Mouse (Mus musculus): ENCODE measurements around the gene Rab22a. TPM values are rescaled to one million over a fixed set of nuclear protein-coding genes. Genes with fewer than 3 reads are reported as not detected.

Gene Rab22a
- polyA plus RNA-seq, 1 experiment from 2014 or later, result 39.3 TPM

- no peak overlapping the region for H3K27ac ChIP-seq (ENCODE audit: poor library complexity, severe bottlenecking)
- no peak overlapping the region for H3K4me2 ChIP-seq
- H3K9me3 ChIP-seq (replicated peaks), result no peaks in the 10 kb centered on the region
- no peak overlapping the region for H3K4me3 ChIP-seq
- H3K9ac ChIP-seq, result no peak overlapping the region
- H3K27me3 ChIP-seq (replicated peaks), result no peaks in the 10 kb centered on the region
- peaks cover 53% of the 10 kb centered on the region for H3K36me3 ChIP-seq
- peaks cover 44% of the 10 kb centered on the region for H3K4me1 ChIP-seq (replicated peaks)
- WGBS, result 92% methylated on average over 3 of the region's 3 CpGs
- ATAC-seq (ENCODE audit: insufficient number of reproducible peaks, low FRiP score), result no peak
Observed at GRCm38 (mm10) chr2:173666876-173667275, 7.3 kb downstream of the Rab22a start.

- Histone ChIP-seq H3K27ac (ENCODE audit: poor library complexity, severe bottlenecking) (no peak overlapping the region), H3K9me3 (replicated peaks) (no peaks in the 10 kb centered on the region), H3K4me1 (replicated peaks) (peaks cover 49% of the 10 kb centered on the region), H3K27me3 (replicated peaks) (no peaks in the 10 kb centered on the region), H3K36me3 (peaks cover 9% of the 10 kb centered on the region), H3K4me3 (no peak overlapping the region), H3K9ac (no peak overlapping the region), H3K4me2 (no peak overlapping the region)
- ATAC-seq (ENCODE audit: insufficient number of reproducible peaks, low FRiP score), result no peak
- 79% methylated on average over 2 of the region's 2 CpGs for WGBS
Observed at GRCm38 (mm10) chr2:173672328-173672896, 12.9 kb downstream of the Rab22a start.

- H3K9me3 ChIP-seq (replicated peaks), result no peaks in the 10 kb centered on the region
- 32% methylated on average over 1 of the region's 1 CpGs for WGBS
- no peaks in the 10 kb centered on the region for H3K27me3 ChIP-seq (replicated peaks)
- no peak overlapping the region for H3K4me3 ChIP-seq
- peak overlapping the region; percentile 53; the same call in 1 of the 2 replicates for H3K27ac ChIP-seq (ENCODE audit: poor library complexity, severe bottlenecking)
- no peak overlapping the region for H3K4me2 ChIP-seq
- peak; percentile 63; the same call in 1 of the 2 replicates for ATAC-seq (ENCODE audit: insufficient number of reproducible peaks, low FRiP score)
- H3K9ac ChIP-seq, result no peak overlapping the region
- H3K4me1 ChIP-seq (replicated peaks), result peaks cover 49% of the 10 kb centered on the region
- H3K36me3 ChIP-seq, result peaks cover 6% of the 10 kb centered on the region; the same call in 1 of the 2 replicates
Observed at GRCm38 (mm10) chr2:173673469-173673868, 13.9 kb downstream of the Rab22a start.

GRCm38 (mm10) chr2:173678593-173678992, 19.0 kb downstream of the Rab22a start:
- no peaks in the 10 kb centered on the region for H3K9me3 ChIP-seq (replicated peaks)
- H3K36me3 ChIP-seq, result peaks cover 11% of the 10 kb centered on the region; the same call in 1 of the 2 replicates
- H3K4me2 ChIP-seq, result no peak overlapping the region
- WGBS, result 89% methylated on average over 2 of the region's 2 CpGs
- no peak overlapping the region for H3K27ac ChIP-seq (ENCODE audit: poor library complexity, severe bottlenecking)
- peaks cover 28% of the 10 kb centered on the region for H3K4me1 ChIP-seq (replicated peaks)
- no peak overlapping the region for H3K9ac ChIP-seq
- no peak for ATAC-seq (ENCODE audit: insufficient number of reproducible peaks, low FRiP score)
- H3K27me3 ChIP-seq (replicated peaks), result no peaks in the 10 kb centered on the region
- H3K4me3 ChIP-seq, result no peak overlapping the region

GRCm38 (mm10) chr2:173679217-173679616, 19.7 kb downstream of the Rab22a start:
- no peaks in the 10 kb centered on the region for H3K27me3 ChIP-seq (replicated peaks)
- H3K4me2 ChIP-seq, result no peak overlapping the region
- no peak overlapping the region for H3K9ac ChIP-seq
- no peak overlapping the region for H3K4me3 ChIP-seq
- H3K4me1 ChIP-seq (replicated peaks), result peaks cover 25% of the 10 kb centered on the region
- WGBS, result 55% methylated on average over 3 of the region's 3 CpGs
- no peak overlapping the region for H3K27ac ChIP-seq (ENCODE audit: poor library complexity, severe bottlenecking)
- H3K36me3 ChIP-seq, result peaks cover 15% of the 10 kb centered on the region; the same call in 1 of the 2 replicates
- ATAC-seq (ENCODE audit: insufficient number of reproducible peaks, low FRiP score), result no peak
- H3K9me3 ChIP-seq (replicated peaks), result no peaks in the 10 kb centered on the region

GRCm38 (mm10) chr2:173680153-173680552, 20.6 kb downstream of the Rab22a start:
- Histone ChIP-seq H3K4me2 (no peak overlapping the region), H3K27me3 (replicated peaks) (no peaks in the 10 kb centered on the region), H3K4me3 (no peak overlapping the region), H3K9ac (no peak overlapping the region), H3K9me3 (replicated peaks) (no peaks in the 10 kb centered on the region), H3K4me1 (replicated peaks) (peaks cover 25% of the 10 kb centered on the region), H3K36me3 (peaks cover 15% of the 10 kb centered on the region; the same call in 1 of the 2 replicates), H3K27ac (ENCODE audit: poor library complexity, severe bottlenecking) (no peak overlapping the region)
- 82% methylated on average over 1 of the region's 1 CpGs for WGBS
- no peak for ATAC-seq (ENCODE audit: insufficient number of reproducible peaks, low FRiP score)

GRCm38 (mm10) chr2:173682773-173683172, 23.2 kb downstream of the Rab22a start:
- Histone ChIP-seq H3K36me3 (peaks cover 12% of the 10 kb centered on the region; the same call in 1 of the 2 replicates), H3K4me1 (replicated peaks) (peaks cover 28% of the 10 kb centered on the region), H3K4me3 (no peak overlapping the region), H3K9ac (no peak overlapping the region), H3K4me2 (no peak overlapping the region), H3K9me3 (replicated peaks) (no peaks in the 10 kb centered on the region), H3K27ac (ENCODE audit: poor library complexity, severe bottlenecking) (no peak overlapping the region), H3K27me3 (replicated peaks) (no peaks in the 10 kb centered on the region)
- WGBS, result 51% methylated on average over 10 of the region's 10 CpGs
- no peak for ATAC-seq (ENCODE audit: insufficient number of reproducible peaks, low FRiP score)

GRCm38 (mm10) chr2:173685781-173686361, 26.3 kb downstream of the Rab22a start:
- Histone ChIP-seq H3K4me1 (replicated peaks) (peaks cover 21% of the 10 kb centered on the region), H3K27me3 (replicated peaks) (no peaks in the 10 kb centered on the region), H3K27ac (ENCODE audit: poor library complexity, severe bottlenecking) (no peak overlapping the region), H3K9me3 (replicated peaks) (no peaks in the 10 kb centered on the region), H3K9ac (no peak overlapping the region), H3K4me3 (no peak overlapping the region), H3K36me3 (peaks cover 37% of the 10 kb centered on the region), H3K4me2 (no peak overlapping the region)
- WGBS, result 87% methylated on average over 3 of the region's 3 CpGs
- no peak for ATAC-seq (ENCODE audit: insufficient number of reproducible peaks, low FRiP score)

- H3K9me3 ChIP-seq (replicated peaks), result no peaks in the 10 kb centered on the region
- no peak overlapping the region for H3K9ac ChIP-seq
- H3K4me3 ChIP-seq, result no peak overlapping the region
- H3K4me2 ChIP-seq, result no peak overlapping the region
- peaks cover 37% of the 10 kb centered on the region for H3K36me3 ChIP-seq
- ATAC-seq (ENCODE audit: insufficient number of reproducible peaks, low FRiP score), result no peak
- H3K27ac ChIP-seq (ENCODE audit: poor library complexity, severe bottlenecking), result no peak overlapping the region
- peaks cover 19% of the 10 kb centered on the region for H3K4me1 ChIP-seq (replicated peaks)
- no peaks in the 10 kb centered on the region for H3K27me3 ChIP-seq (replicated peaks)
- 90% methylated on average over 5 of the region's 5 CpGs for WGBS
Observed at GRCm38 (mm10) chr2:173687363-173687762, 27.8 kb downstream of the Rab22a start.

- no peak overlapping the region for H3K27ac ChIP-seq (ENCODE audit: poor library complexity, severe bottlenecking)
- H3K4me3 ChIP-seq, result no peak overlapping the region
- peaks cover 30% of the 10 kb centered on the region for H3K36me3 ChIP-seq
- H3K4me2 ChIP-seq, result no peak overlapping the region
- no peaks in the 10 kb centered on the region for H3K9me3 ChIP-seq (replicated peaks)
- no peak overlapping the region for H3K9ac ChIP-seq
- peaks cover 12% of the 10 kb centered on the region for H3K4me1 ChIP-seq (replicated peaks)
- no peak for ATAC-seq (ENCODE audit: insufficient number of reproducible peaks, low FRiP score)
- H3K27me3 ChIP-seq (replicated peaks), result no peaks in the 10 kb centered on the region
Observed at GRCm38 (mm10) chr2:173689835-173690234, 30.3 kb downstream of the Rab22a start.

GRCm38 (mm10) chr2:173691748-173692147, 32.2 kb downstream of the Rab22a start:
- peaks cover 6% of the 10 kb centered on the region; the same call in 1 of the 2 replicates for H3K4me1 ChIP-seq (replicated peaks)
- no peak overlapping the region for H3K4me3 ChIP-seq
- H3K9ac ChIP-seq, result no peak overlapping the region
- H3K9me3 ChIP-seq (replicated peaks), result no peaks in the 10 kb centered on the region
- H3K27ac ChIP-seq (ENCODE audit: poor library complexity, severe bottlenecking), result no peak overlapping the region
- 92% methylated on average over 6 of the region's 6 CpGs for WGBS
- no peak overlapping the region for H3K4me2 ChIP-seq
- ATAC-seq (ENCODE audit: insufficient number of reproducible peaks, low FRiP score), result no peak
- no peaks in the 10 kb centered on the region for H3K27me3 ChIP-seq (replicated peaks)
- peaks cover 49% of the 10 kb centered on the region for H3K36me3 ChIP-seq
